ENCODE assay signal across 21 mouse cellular contexts in the genomic region with DNA sequence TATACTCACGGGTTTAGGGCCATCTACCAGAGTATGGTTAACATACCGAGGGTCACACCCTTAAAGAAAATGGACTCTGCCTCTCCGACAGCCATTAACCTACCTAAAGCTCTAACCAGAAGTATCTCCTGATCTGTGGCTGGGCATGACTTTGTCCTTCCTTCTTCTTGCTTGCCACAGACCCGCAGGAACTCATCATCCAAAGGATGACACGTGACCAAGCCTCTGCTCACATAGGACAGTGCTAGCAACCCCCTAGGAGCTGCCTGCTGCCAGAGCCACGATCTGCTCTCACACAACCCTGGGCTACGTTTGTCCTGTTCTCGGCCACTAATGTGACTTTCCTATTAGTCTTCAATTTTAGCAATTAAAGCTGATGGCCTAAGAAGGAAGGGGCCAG. TPM values are rescaled to one million over a fixed set of nuclear protein-coding genes. Genes with fewer than 3 reads are reported as not detected.
"Had no signal": no experiment of that assay in that cellular context is flagged by ENCODE, and none has a peak within 500 bp of the region (broad histone marks: within the 10 kb centered on the region; RNA-seq: fewer than 3 reads in every experiment).

No protein-coding gene starts in this region.

- H3K27me3 ChIP-seq: limb, embryonic 12.5 days; limb, embryonic 15.5 days; midbrain, embryonic 12.5 days; neural tube, embryonic 13.5 days; stomach, embryonic 15.5 days had no signal

- DNase-seq: kidney, postnatal 14 days; kidney, postnatal 4 days; left cerebral cortex, postnatal 4 days; liver, postnatal 0 days; lung, embryonic 14.5 days; retina, postnatal 1 day; right cerebral cortex, postnatal 25 days; spleen, adult 18-20 months; thymus, postnatal 25 days had no signal

- H3K4me3 ChIP-seq: limb, embryonic 12.5 days; limb, embryonic 15.5 days; midbrain, embryonic 12.5 days; myocyte; neural tube, embryonic 13.5 days; stomach, embryonic 15.5 days had no signal

- H3K4me2 ChIP-seq: limb, embryonic 12.5 days; limb, embryonic 15.5 days; liver, embryonic 11.5 days; lung, embryonic 14.5 days; midbrain, embryonic 12.5 days; neural tube, embryonic 13.5 days; stomach, embryonic 15.5 days had no signal

- ATAC-seq: liver, postnatal 0 days; lung, postnatal 0 days; midbrain, embryonic 16.5 days had no signal

- H3K9me3 ChIP-seq: limb, embryonic 12.5 days; limb, embryonic 15.5 days; midbrain, embryonic 12.5 days; neural tube, embryonic 13.5 days; stomach, embryonic 15.5 days had no signal

- H3K36me3 ChIP-seq: limb, embryonic 12.5 days; limb, embryonic 15.5 days; midbrain, embryonic 12.5 days; neural tube, embryonic 13.5 days; stomach, embryonic 15.5 days had no signal

- H3K4me1 ChIP-seq: limb, embryonic 12.5 days; midbrain, embryonic 12.5 days; neural tube, embryonic 13.5 days had no signal

- H3K27ac ChIP-seq: limb, embryonic 12.5 days; limb, embryonic 15.5 days; liver, embryonic 14.5 days; macrophage; midbrain, embryonic 12.5 days; neural tube, embryonic 13.5 days; stomach, embryonic 15.5 days had no signal

- H3K9ac ChIP-seq: limb, embryonic 12.5 days; limb, embryonic 15.5 days; liver, embryonic 14.5 days; liver, postnatal 0 days; lung, embryonic 14.5 days; midbrain, embryonic 12.5 days; neural tube, embryonic 13.5 days; stomach, embryonic 15.5 days had no signal

RNA-seq across cellular contexts. Expression of a gene that starts 35.0 kb away (rescaled TPM):
- total RNA-seq: monocyte, adult 5-6 weeks had no signal
- polyA plus RNA-seq: macrophage had no signal
